ENCODE assay signal across 28 mouse cellular contexts in the genomic region with DNA sequence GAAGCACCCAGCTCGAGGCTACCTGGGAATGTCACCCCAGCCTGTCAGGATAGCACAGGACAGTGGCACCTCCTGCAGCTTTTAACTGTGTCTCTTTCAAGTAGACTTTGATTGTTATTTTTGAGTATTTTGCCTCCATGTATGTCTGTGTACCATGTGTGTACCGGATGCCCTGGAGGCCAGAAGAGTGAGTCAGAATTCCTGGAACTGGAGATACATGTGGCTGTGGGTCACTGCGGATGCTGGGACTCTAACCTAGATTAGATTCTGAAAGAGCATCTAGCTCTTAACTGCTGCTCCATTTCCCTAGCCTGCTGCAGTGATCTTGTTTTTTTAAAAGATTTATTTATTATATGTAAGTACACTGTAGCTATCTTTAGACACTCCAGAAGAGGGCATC. TPM values are rescaled to one million over a fixed set of nuclear protein-coding genes. Genes with fewer than 3 reads are reported as not detected.
A peak's percentile ranks its signal among the peaks of the same experiment; 100 is the strongest.
DNase-seq lines count a peak whose midpoint lies in the region; ATAC-seq lines count a peak whose summit lies in the region.
"Had no signal": no experiment of that assay in that cellular context is flagged by ENCODE, and none has a peak within 500 bp of the region (broad histone marks: within the 10 kb centered on the region; RNA-seq: fewer than 3 reads in every experiment).

No protein-coding gene starts in this region.

- no peak overlapping the region for H3K4me3 ChIP-seq in embryonic facial prominence, embryonic 13.5 days
- H3K4me3 ChIP-seq in embryonic facial prominence, embryonic 10.5 days, result no peak overlapping the region
- H3K4me3 ChIP-seq: embryonic facial prominence, embryonic 12.5 days; forebrain, embryonic 10.5 days; heart, adult 2 months; heart, embryonic 10.5 days; heart, embryonic 13.5 days had no signal

- no peak overlapping the region for H3K4me2 ChIP-seq in embryonic facial prominence, embryonic 13.5 days
- H3K4me2 ChIP-seq: embryonic facial prominence, embryonic 12.5 days; heart, embryonic 13.5 days; hindbrain, embryonic 14.5 days had no signal

- H3K4me1 ChIP-seq in embryonic facial prominence, embryonic 13.5 days, result peaks cover 31% of the 10 kb centered on the region
- peaks cover 44% of the 10 kb centered on the region for H3K4me1 ChIP-seq in embryonic facial prominence, embryonic 10.5 days

- WGBS in embryonic facial prominence, embryonic 13.5 days, result 90% methylated on average over 3 of the region's 3 CpGs
- 89% methylated on average over 3 of the region's 3 CpGs for WGBS in embryonic facial prominence, embryonic 10.5 days

- H3K9ac ChIP-seq in embryonic facial prominence, embryonic 13.5 days, result 0 out of 2 replicates have a peak overlapping the region, but pooled peaks have one; percentile 36
- H3K9ac ChIP-seq: embryonic facial prominence, embryonic 12.5 days; heart, embryonic 13.5 days; hindbrain, embryonic 14.5 days had no signal

- ATAC-seq in embryonic facial prominence, embryonic 13.5 days (ENCODE audit: insufficient number of reproducible peaks, insufficient read depth, low FRiP score, low TSS enrichment, low read depth), result no peak
- ATAC-seq: CD4-positive, CD25-positive, alpha-beta regulatory T cell, adult 4 months; forebrain, embryonic 14.5 days; hindbrain, postnatal 0 days; inflammation-experienced regulatory T-cells, adult 6 months; intestine, embryonic 16.5 days had no signal

- H3K27me3 ChIP-seq in embryonic facial prominence, embryonic 13.5 days, result no peaks in the 10 kb centered on the region
- H3K27me3 ChIP-seq in embryonic facial prominence, embryonic 10.5 days (replicated peaks; ENCODE audit: low read depth, poor library complexity, severe bottlenecking), result peaks cover 10% of the 10 kb centered on the region; the same call in 1 of the 2 replicates
- H3K27me3 ChIP-seq: embryonic facial prominence, embryonic 12.5 days had no signal

- DNase-seq in embryonic facial prominence, embryonic 10.5 days (ENCODE audit: low spot score), result no peak
- peak; percentile 44 for DNase-seq in 3134 (ENCODE audit: extremely low read depth, insufficient read length, low spot score)
- peak; percentile 13 for DNase-seq in Muller cell, postnatal 12 days (ENCODE audit: inconsistent ontology term)
- no peak for DNase-seq in urinary bladder, postnatal 25 days (ENCODE audit: low spot score)
- no peak for DNase-seq in adrenal gland, adult 2 months
- DNase-seq: adrenal gland, adult 8-10 months; adrenal gland, postnatal 36 days; cerebellum, adult 18-20 months; cerebellum, adult 9-10 months; cerebellum, postnatal 14 days; gastrocnemius, postnatal 10 days; gastrocnemius, postnatal 36 days; heart, adult 2 months; heart, postnatal 14 days; heart, postnatal 4 days; kidney, adult 18-20 months had no signal

- no peaks in the 10 kb centered on the region for H3K9me3 ChIP-seq in embryonic facial prominence, embryonic 13.5 days
- H3K9me3 ChIP-seq in embryonic facial prominence, embryonic 10.5 days, result no peaks in the 10 kb centered on the region
- H3K9me3 ChIP-seq: embryonic facial prominence, embryonic 12.5 days; forebrain, embryonic 10.5 days; heart, embryonic 10.5 days; heart, embryonic 13.5 days had no signal

- no peak overlapping the region for H3K27ac ChIP-seq in embryonic facial prominence, embryonic 13.5 days
- H3K27ac ChIP-seq in embryonic facial prominence, embryonic 10.5 days (replicated peaks), result no peak overlapping the region
- H3K27ac ChIP-seq: embryonic facial prominence, embryonic 12.5 days; forebrain, embryonic 10.5 days; heart, adult 2 months; heart, embryonic 10.5 days; heart, embryonic 13.5 days; hindbrain, embryonic 14.5 days; hindbrain, postnatal 0 days had no signal

- peaks cover under 1% of the 10 kb centered on the region; the same call in 1 of the 2 replicates for H3K36me3 ChIP-seq in embryonic facial prominence, embryonic 13.5 days
- no peaks in the 10 kb centered on the region; the same call in 1 of the 2 replicates for H3K36me3 ChIP-seq in embryonic facial prominence, embryonic 10.5 days (replicated peaks)
- H3K36me3 ChIP-seq: embryonic facial prominence, embryonic 12.5 days; forebrain, embryonic 10.5 days; heart, embryonic 10.5 days; heart, embryonic 13.5 days had no signal

RNA-seq across cellular contexts. Expression of gene Mxd3, which starts 2.7 kb away (rescaled TPM):
- polyA plus RNA-seq in embryonic facial prominence, embryonic 13.5 days (2015; fragmentation: Nextera tagmentation; extraction: Ambion mirVana), result 41.4 and 51.0 TPM in 2 replicates
- 20.5 and 20.9 TPM in 2 replicates for polyA plus RNA-seq in embryonic facial prominence, embryonic 10.5 days (2016; fragmentation: Nextera tagmentation; extraction: Ambion mirVana)
- total RNA-seq in adrenal gland, adult 2 months (2021), result 1 to 10 TPM; 1.2 to 1.7 TPM
- polyA plus RNA-seq in adrenal gland, adult 2 months (2012; rRNA removed), result 5.5 and 6.4 TPM in 2 replicates
- total RNA-seq: gastrocnemius, adult 18-20 months; heart, adult 2 months had no signal

RNA-seq across cellular contexts. Expression of gene Rab24, which starts 10.6 kb away (rescaled TPM):
- 104 and 112 TPM in 2 replicates for polyA plus RNA-seq in embryonic facial prominence, embryonic 13.5 days (2015; fragmentation: Nextera tagmentation; extraction: Ambion mirVana)
- polyA plus RNA-seq in embryonic facial prominence, embryonic 10.5 days (2016; fragmentation: Nextera tagmentation; extraction: Ambion mirVana), result 70.4 and 73.3 TPM in 2 replicates
- total RNA-seq in adrenal gland, adult 2 months (2021), result 10 to 100 TPM; 39.3 to 70.0 TPM
- polyA plus RNA-seq in adrenal gland, adult 2 months (2012; rRNA removed), result 91.7 and 105 TPM in 2 replicates

RNA-seq across cellular contexts. Expression of gene Prelid1, which starts 12.0 kb away (rescaled TPM):
- 369 and 402 TPM in 2 replicates for polyA plus RNA-seq in embryonic facial prominence, embryonic 13.5 days (2015; fragmentation: Nextera tagmentation; extraction: Ambion mirVana)
- 460 and 481 TPM in 2 replicates for polyA plus RNA-seq in embryonic facial prominence, embryonic 10.5 days (2016; fragmentation: Nextera tagmentation; extraction: Ambion mirVana)
- total RNA-seq in adrenal gland, adult 2 months (2021), result 100 to 1,000 TPM; 160 to 164 TPM
- 279 and 328 TPM in 2 replicates for polyA plus RNA-seq in adrenal gland, adult 2 months (2012; rRNA removed)

RNA-seq across cellular contexts. Expression of gene Lman2, which starts 30.3 kb away (rescaled TPM):
- polyA plus RNA-seq in embryonic facial prominence, embryonic 13.5 days (2015; fragmentation: Nextera tagmentation; extraction: Ambion mirVana), result 89.3 and 93.1 TPM in 2 replicates
- 101 and 110 TPM in 2 replicates for polyA plus RNA-seq in embryonic facial prominence, embryonic 10.5 days (2016; fragmentation: Nextera tagmentation; extraction: Ambion mirVana)
- total RNA-seq in adrenal gland, adult 2 months (2021), result 100 to 1,000 TPM; 111 to 119 TPM
- polyA plus RNA-seq in adrenal gland, adult 2 months (2012; rRNA removed), result 90.6 and 113 TPM in 2 replicates

RNA-seq across cellular contexts. Expression of gene Rgs14, which starts 37.2 kb away (rescaled TPM):
- polyA plus RNA-seq in embryonic facial prominence, embryonic 13.5 days (2015; fragmentation: Nextera tagmentation; extraction: Ambion mirVana), result 1.4 TPM in 2 replicates
- polyA plus RNA-seq in embryonic facial prominence, embryonic 10.5 days (2016; fragmentation: Nextera tagmentation; extraction: Ambion mirVana), result 0.54 and 0.97 TPM in 2 replicates
- under 1 TPM; 0.55 to 0.86 TPM for total RNA-seq in adrenal gland, adult 2 months (2021)
- polyA plus RNA-seq in adrenal gland, adult 2 months (2012; rRNA removed), result 1.3 and 1.7 TPM in 2 replicates

Comparison
In these comparisons a context has a peak if more than half of its experiments do, and no peak if none do; other contexts are left out.
1. DNase-seq: peak in 3134 (single experiment) and Muller cell, postnatal 12 days (single experiment); none in embryonic facial prominence, embryonic 10.5 days (single experiment), urinary bladder, postnatal 25 days (single experiment) and adrenal gland, adult 2 months (single experiment).